Mouse (Mus musculus) intestine, embryonic 15.5 days (tissue): ENCODE data around the gene Psg19. TPM values are rescaled to one million over a fixed set of nuclear protein-coding genes. Genes with fewer than 3 reads are reported as not detected.

ENCODE experiments used
- polyA plus RNA-seq: library from polyadenylated mRNA; unstranded; fragments of >200 nt; fragmentation: Nextera tagmentation; extraction: Ambion mirVana; gene quantifications from 2 replicates; pipeline ENCODE4 v1.2.1, GENCODE M21; 2015

The Psg19 gene
- polyA plus RNA-seq, 1 experiment from 2014 or later: not detected

Other genes starting within 250 kb of the Psg19 start
- gene Psg27, start 231.2 kb downstream of the Psg19 start, polyA plus RNA-seq: not detected in 2 replicates
- gene Psg23, start 182.0 kb downstream of the Psg19 start, polyA plus RNA-seq: not detected in 2 replicates
- gene Psg21, start 141.8 kb downstream of the Psg19 start, polyA plus RNA-seq: not detected in 2 replicates
- gene Psg20, start 112.3 kb downstream of the Psg19 start, polyA plus RNA-seq: not detected in 2 replicates
- gene Psg22, start 80.4 kb downstream of the Psg19 start, polyA plus RNA-seq: not detected in 2 replicates
- 0.13 TPM in 2 replicates for gene Psg17, start 23.1 kb upstream of the Psg19 start, polyA plus RNA-seq
- gene Mill2, start 41.4 kb upstream of the Psg19 start, polyA plus RNA-seq: 0.73 TPM in 2 replicates
- gene Pglyrp1, start 72.8 kb upstream of the Psg19 start, polyA plus RNA-seq: 53.1 and 72.8 TPM in 2 replicates
- 25.2 and 29.2 TPM in 2 replicates for gene Ccdc61, start 111.9 kb upstream of the Psg19 start, polyA plus RNA-seq
- gene Nova2, start 127.4 kb upstream of the Psg19 start, polyA plus RNA-seq: 0.49 and 0.57 TPM in 2 replicates
- gene Nanos2, start 188.9 kb upstream of the Psg19 start, polyA plus RNA-seq: not detected in 2 replicates
- gene Mypop, start 192.7 kb upstream of the Psg19 start, polyA plus RNA-seq: 2.5 and 2.9 TPM in 2 replicates
- 24.5 and 24.6 TPM in 2 replicates for gene Irf2bp1, start 205.5 kb upstream of the Psg19 start, polyA plus RNA-seq
- 26.6 and 28.3 TPM in 2 replicates for gene Foxa3, start 225.0 kb upstream of the Psg19 start, polyA plus RNA-seq
- gene Sympk, start 225.9 kb upstream of the Psg19 start, polyA plus RNA-seq: 29.6 and 30.3 TPM in 2 replicates